Mouse (Mus musculus): ENCODE measurements around the gene Pkp1. TPM values are rescaled to one million over a fixed set of nuclear protein-coding genes. Genes with fewer than 3 reads are reported as not detected.

Pkp1 gene
- total and polyA plus RNA-seq, 3 experiments, result not detected

- no peak overlapping the region for H3K4me3 ChIP-seq (ENCODE audit: control insufficient read depth in 1 of 2, insufficient read depth in 1 of 2, low read depth in 2 of 2, low read length in 2 of 2)
- no peak for TF ChIP-seq TAL1 (IDR thresholded peaks at IDR 0.05; ENCODE audit: low read length)
- no peaks in the 10 kb centered on the region for H3K36me3 ChIP-seq (ENCODE audit: control insufficient read depth in 1 of 2, insufficient read depth in 2 of 2, low read length in 2 of 2)
- no peak overlapping the region for H3K27ac ChIP-seq (ENCODE audit: control insufficient read depth, low read depth, low read length)
- H3K4me1 ChIP-seq (ENCODE audit: control insufficient read depth in 1 of 2, insufficient read depth in 2 of 2, low read length in 2 of 2), result no peaks in the 10 kb centered on the region
- no peaks in the 10 kb centered on the region for H3K79me2 ChIP-seq (ENCODE audit: control insufficient read depth, insufficient read depth, low read length, poor library complexity)
- H3K27me3 ChIP-seq (ENCODE audit: control insufficient read depth in 1 of 2, insufficient read depth in 2 of 2, low read length in 2 of 2), result peaks cover 0 to 9% of the 10 kb centered on the region in 2 experiments; a peak in 2 of 4 replicates
- no peak for DNase-seq (ENCODE audit: low read depth, low spot score)
- no peak overlapping the region for H3K9ac ChIP-seq (ENCODE audit: control insufficient read depth, low read depth, low read length, poor library complexity, severe bottlenecking)
- no peaks in the 10 kb centered on the region for H3K9me3 ChIP-seq (replicated peaks; ENCODE audit: insufficient read depth, low read length)
Measured at GRCm38 (mm10) chr1:135864830-135865229, 54.2 kb downstream of the Pkp1 start.

GRCm38 (mm10) chr1:135863786-135864335 lies 55.1 kb downstream of the Pkp1 start:
- no peaks in the 10 kb centered on the region for H3K9me3 ChIP-seq (replicated peaks; ENCODE audit: insufficient read depth, low read length)
- H3K36me3 ChIP-seq (ENCODE audit: control insufficient read depth in 1 of 2, insufficient read depth in 2 of 2, low read length in 2 of 2), result no peaks in the 10 kb centered on the region
- no peaks in the 10 kb centered on the region for H3K4me1 ChIP-seq (ENCODE audit: control insufficient read depth in 1 of 2, insufficient read depth in 2 of 2, low read length in 2 of 2)
- no peak overlapping the region for H3K27ac ChIP-seq (ENCODE audit: control insufficient read depth, low read depth, low read length)
- no peak overlapping the region for H3K4me3 ChIP-seq (ENCODE audit: control insufficient read depth in 1 of 2, insufficient read depth in 1 of 2, low read depth in 2 of 2, low read length in 2 of 2)
- no peak for TF ChIP-seq RCOR1 (IDR thresholded peaks at IDR 0.05; ENCODE audit: low read depth, low read length)
- TF ChIP-seq ZNF384 (IDR thresholded peaks at IDR 0.05; ENCODE audit: low read depth, low read length), result no peak
- no peak for TF ChIP-seq USF2 (IDR thresholded peaks at IDR 0.05; ENCODE audit: borderline replicate concordance in 1 of 2, insufficient read depth in 1 of 2, low read depth in 1 of 2, low read length in 2 of 2)
- TF ChIP-seq ZMIZ1 (IDR thresholded peaks at IDR 0.05; ENCODE audit: low read depth, low read length), result no peak
- no peak for TF ChIP-seq MAFK (IDR thresholded peaks at IDR 0.05; ENCODE audit: borderline replicate concordance, low read depth, low read length)
- TF ChIP-seq POLR2AphosphoS5 (IDR thresholded peaks at IDR 0.05; ENCODE audit: borderline replicate concordance, low read depth, low read length), result no peak
- no peak for TF ChIP-seq SMC3 (IDR thresholded peaks at IDR 0.05; ENCODE audit: low read depth, low read length)
- TF ChIP-seq MAX (IDR thresholded peaks at IDR 0.05; ENCODE audit: low read length), result no peak
- TF ChIP-seq CTCF (IDR thresholded peaks at IDR 0.05 in 2 of 3, conservative IDR thresholded peaks at IDR 0.05 in 1 of 3; ENCODE audit: control insufficient read depth in 1 of 3, insufficient read depth in 1 of 3, low read depth in 2 of 3, low read length in 3 of 3, poor library complexity in 1 of 3, severe bottlenecking in 1 of 3), result no peak
- TF ChIP-seq ELF1 (IDR thresholded peaks at IDR 0.05; ENCODE audit: low read depth, low read length), result no peak
- no peak for TF ChIP-seq MYB (IDR thresholded peaks at IDR 0.05; ENCODE audit: low read depth, low read length)
- no peak for TF ChIP-seq ZKSCAN1 (IDR thresholded peaks at IDR 0.05; ENCODE audit: low read depth, low read length)
- TF ChIP-seq TCF12 (IDR thresholded peaks at IDR 0.05; ENCODE audit: low read depth, low read length), result no peak
- no peak for TF ChIP-seq ZC3H11A (IDR thresholded peaks at IDR 0.05; ENCODE audit: low read depth, low read length)
- peaks cover 0 to 9% of the 10 kb centered on the region in 2 experiments; a peak in 2 of 4 replicates for H3K27me3 ChIP-seq (ENCODE audit: control insufficient read depth in 1 of 2, insufficient read depth in 2 of 2, low read length in 2 of 2)
- H3K9ac ChIP-seq (ENCODE audit: control insufficient read depth, low read depth, low read length, poor library complexity, severe bottlenecking), result no peak overlapping the region
- no peaks in the 10 kb centered on the region for H3K79me2 ChIP-seq (ENCODE audit: control insufficient read depth, insufficient read depth, low read length, poor library complexity)
- no peak for DNase-seq (ENCODE audit: low read depth, low spot score)
